Mouse (Mus musculus) large intestine, adult 2 months (tissue): ENCODE measurements around the gene Ran. TPM values are rescaled to one million over a fixed set of nuclear protein-coding genes. Genes with fewer than 3 reads are reported as not detected.
"Not testable (repeated sequence)": the region's sequence is repeated elsewhere in the genome, so short reads cannot be mapped to it uniquely, and the experiment has no call there.

Source experiments
- DNase-seq: peaks from one replicate; pipeline ENCODE4 v3.0.0-alpha.2; 2012; ENCODE audit warnings: low read depth, low spot score
- WGBS: fragments of 180-500 bp; shearing (Covaris S2); methylation state at CpG from one replicate; pipeline ENCODE4 v1.1.7; 2018; 5-methylcytosine and 5-hydroxymethylcytosine counted together
- polyA plus RNA-seq: library from polyadenylated mRNA; depleted of rRNA; stranded (reverse); fragments of >200 nt; gene quantifications from 2 replicates; pipeline ENCODE4 v1.2.3, GENCODE M21; 2012; rRNA removed

Gene Ran
- 82.9 and 97.4 TPM in 2 replicates for polyA plus RNA-seq

DNA sequence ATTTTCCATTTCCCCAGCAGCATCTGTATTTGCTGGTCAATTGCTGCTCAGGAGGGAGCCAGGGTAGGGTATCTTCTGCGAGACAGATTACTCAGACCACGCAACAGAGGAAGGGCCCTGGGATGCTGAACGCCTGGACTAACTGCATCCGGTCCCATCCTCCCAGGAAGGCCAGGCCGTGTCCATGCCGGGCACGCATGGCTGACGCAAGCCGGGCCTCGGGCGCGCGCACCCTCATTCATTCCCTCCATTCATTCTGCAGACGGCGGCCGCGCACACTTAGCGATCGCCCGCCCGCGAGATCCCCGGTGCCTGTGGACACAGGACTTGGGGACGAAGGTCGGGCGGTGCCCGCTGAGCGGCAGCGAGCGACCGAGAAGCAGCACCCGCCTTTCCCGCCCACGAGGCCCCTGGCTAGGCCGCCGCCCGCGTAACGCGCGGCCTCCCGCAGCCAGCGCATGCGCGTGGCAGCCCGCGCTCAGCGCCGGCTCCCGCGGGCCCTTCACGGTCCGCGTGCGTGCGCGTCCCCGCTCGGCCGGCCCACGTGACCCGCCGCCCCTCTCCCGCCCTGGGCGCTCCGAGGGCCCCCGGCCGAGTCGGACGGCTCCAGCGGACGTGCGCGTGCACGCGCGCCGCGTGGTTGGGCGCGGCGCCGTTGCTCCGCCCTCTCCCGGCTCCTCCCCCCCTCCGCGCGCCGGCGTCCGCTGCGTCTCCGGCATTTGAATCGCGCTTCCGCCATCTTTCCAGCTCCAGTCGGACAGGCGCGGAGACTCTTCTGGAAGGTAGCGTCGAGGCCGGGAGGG lies at the start of gene Ran:
Ran (plus strand) TSS at position 573 of the 803 bp plus-strand sequence.
- under 1% methylated on average over 100 of the region's 102 CpGs for WGBS
- peak; percentile 66 for DNase-seq

DNA sequence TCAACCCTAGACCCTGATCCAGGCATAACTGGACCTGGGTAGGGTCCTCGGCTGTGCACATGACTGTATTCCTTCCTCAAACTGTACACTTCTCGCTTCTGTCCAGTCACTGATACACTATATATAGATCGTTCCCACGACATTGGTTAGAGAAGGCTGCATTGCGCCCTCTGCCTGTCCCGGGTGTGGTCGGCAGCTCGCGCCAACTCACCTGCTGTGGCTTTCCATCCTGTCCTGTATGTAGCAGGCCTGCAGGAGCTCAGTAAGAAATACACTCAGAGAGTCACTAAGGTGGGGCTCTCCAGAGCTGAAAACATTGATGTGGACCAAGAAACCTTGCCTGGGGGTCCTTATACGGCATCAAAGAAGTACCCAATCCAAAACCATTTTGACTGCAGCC lies 49.0 kb upstream of the Ran start:
- WGBS: 58% methylated on average over 10 of the region's 10 CpGs

DNA sequence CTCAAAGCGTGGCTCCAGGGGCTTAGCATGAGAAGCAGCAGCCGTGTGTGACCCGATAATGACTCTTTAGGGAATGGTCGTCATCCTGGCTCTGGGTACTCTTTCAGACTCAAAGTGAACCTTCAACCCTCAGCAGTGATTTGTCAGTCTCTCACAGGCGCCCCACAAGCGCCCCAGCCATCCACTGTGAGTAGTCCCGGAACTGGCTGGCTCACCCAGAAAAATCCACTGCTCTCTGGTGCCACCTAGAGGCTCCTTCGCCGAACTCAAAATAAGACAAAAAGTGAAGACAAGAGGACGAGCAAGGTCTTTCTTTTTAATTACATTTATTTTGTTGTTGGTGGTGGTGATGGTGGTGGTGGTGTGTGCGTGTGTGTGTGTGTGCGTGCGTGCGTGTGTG lies 48.6 kb upstream of the Ran start:
- 17% methylated on average over 14 of the region's 14 CpGs for WGBS
- peak; percentile 36 for DNase-seq

More for the DNA sequence above, 49.0 kb upstream of the Ran start:
- DNase-seq: no peak

DNA sequence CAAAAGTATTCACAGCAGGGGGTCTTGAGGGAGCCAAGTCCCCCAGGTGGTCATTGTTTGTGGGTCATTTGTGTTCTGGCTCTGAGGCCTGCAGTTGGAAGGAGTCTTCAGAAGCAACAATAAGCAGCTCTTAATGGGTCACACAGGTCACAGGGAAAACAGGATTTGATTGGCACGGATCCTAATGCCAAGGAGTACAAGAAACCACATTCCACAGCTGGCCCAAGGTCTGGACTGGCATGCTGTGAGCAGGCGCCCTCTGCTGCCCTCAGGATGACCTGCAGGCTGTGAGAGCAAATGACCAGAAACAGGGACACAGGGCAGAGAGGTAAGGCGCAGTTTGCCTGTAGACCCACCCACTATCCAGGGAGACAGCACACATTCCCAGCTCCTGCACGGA lies 43.6 kb upstream of the Ran start:
- no peak for DNase-seq
- WGBS: 30% methylated on average over 4 of the region's 4 CpGs

DNA sequence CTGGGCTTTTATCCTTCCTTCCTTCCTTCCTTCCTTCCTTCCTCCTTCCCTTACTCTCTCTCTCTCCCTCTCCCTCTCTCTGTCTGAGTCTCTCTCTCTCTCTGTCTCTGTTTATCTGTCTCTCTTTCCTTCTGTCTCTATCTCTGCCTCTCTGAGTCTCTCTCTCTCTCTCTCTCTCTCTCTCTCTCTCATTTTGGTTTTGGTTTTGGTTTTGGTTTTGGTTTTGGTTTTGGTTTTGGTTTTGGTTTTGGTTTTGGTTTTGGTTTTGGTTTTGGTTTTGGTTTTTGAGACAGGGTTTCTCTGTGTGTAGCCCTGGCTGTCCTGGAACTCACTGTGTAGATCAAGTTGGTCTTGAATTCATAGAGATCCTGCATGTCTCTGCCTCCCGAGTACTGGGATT lies 42.4 kb upstream of the Ran start:
- not testable (repeated sequence) for DNase-seq
- 90% methylated on average over 1 of the region's 1 CpGs for WGBS

DNA sequence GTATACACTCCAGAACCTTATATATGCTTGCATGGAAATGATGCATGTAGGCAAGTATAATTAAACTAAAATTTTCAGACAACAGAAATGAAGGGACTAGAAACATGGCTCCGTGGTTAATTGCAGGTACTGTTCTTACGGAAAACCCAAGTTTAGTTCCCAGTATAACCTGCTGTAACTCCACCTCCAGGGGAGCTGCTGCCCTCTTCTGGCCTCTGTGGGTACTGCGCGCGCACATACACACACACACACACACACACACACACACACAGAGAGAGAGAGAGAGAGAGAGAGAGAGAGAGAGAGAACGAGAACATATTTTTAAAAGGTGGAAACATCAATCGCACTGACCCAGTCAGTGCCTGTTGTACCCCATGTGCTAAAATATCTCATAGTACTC lies 40.9 kb upstream of the Ran start:
- WGBS: 97% methylated on average over 7 of the region's 7 CpGs
- DNase-seq: no peak

DNA sequence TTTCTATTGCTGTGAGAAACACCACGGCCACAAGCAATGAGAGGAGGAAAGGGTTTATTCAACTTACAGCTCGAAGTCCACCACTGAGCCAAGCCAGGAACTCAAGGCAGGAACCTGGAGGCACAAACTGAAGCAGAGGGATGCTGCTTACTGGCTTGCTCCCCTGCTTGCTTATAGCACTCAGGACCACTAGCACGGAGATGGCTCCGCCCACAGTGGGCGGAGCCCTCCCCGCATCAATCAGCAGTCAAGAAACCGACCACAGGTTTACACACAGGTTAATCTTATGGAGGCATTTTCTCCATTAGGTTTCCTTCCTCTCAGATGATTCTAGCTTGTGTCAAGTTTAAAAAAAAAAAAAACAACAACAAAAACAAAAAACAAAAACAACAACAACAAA lies 39.0 kb upstream of the Ran start:
- WGBS: 67% methylated on average over 7 of the region's 7 CpGs
- no peak for DNase-seq

DNA sequence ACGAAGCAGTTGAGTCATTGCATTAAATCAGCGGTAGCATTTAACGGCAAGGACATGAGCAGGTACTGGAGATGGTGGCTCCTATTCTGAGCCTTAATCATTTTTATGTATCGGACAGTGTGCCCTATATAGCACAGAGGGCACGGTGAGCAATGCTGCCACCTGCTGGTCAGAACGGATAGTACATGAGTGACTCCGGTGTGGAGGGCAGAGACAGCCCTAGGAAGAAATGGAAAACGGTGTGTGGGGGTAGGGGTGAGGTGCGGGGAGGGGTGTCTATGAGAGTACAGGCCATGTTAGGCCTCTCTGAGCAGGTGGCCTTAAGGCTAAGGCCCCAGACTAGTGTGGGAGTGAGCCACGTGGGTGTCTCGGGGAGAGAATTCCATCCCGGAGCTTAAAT lies 38.3 kb upstream of the Ran start:
- DNase-seq: peak; percentile 19
- WGBS: 21% methylated on average over 12 of the region's 12 CpGs

DNA sequence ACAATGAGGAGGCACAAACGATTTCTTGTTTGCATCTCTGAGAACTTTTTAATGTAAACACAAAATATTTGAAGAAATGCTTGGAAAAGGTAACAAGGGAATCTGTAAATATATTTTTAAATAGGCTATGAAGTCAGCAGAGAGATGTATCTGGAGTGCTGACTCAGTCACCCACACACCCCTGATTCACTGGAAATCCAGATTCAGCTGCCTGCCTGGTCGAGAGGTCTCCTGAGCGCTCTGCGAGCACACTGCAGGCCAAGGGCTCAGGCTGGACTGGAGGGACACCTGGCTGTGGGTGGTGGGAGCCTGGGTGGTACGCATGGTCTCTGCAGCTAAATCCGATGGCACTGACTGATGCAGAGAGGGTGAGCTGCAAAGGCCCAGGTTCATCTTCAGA lies 35.3 kb upstream of the Ran start:
- 87% methylated on average over 6 of the region's 6 CpGs for WGBS

DNA sequence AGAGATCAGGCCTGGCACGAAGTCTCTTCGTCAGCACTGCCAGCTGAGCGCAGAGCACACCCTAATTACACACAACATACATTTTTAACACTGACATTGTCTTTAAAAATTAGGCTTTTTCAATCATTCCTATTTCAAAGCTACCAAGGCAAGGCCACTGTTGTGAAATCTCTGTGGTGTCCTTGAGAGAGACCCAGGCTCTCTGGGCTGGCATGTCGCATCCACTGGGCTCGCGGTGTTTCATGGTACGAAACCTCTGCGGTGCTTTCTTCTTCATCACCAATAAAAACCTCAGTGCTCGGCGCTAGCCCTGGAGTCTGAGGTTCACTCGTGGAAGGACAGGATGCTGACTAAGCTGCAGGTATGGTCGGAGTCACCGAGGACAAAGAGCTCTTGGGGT lies 33.9 kb upstream of the Ran start:
- DNase-seq: no peak
- WGBS: 88% methylated on average over 13 of the region's 13 CpGs

More for the DNA sequence above, 35.3 kb upstream of the Ran start:
- DNase-seq: no peak

DNA sequence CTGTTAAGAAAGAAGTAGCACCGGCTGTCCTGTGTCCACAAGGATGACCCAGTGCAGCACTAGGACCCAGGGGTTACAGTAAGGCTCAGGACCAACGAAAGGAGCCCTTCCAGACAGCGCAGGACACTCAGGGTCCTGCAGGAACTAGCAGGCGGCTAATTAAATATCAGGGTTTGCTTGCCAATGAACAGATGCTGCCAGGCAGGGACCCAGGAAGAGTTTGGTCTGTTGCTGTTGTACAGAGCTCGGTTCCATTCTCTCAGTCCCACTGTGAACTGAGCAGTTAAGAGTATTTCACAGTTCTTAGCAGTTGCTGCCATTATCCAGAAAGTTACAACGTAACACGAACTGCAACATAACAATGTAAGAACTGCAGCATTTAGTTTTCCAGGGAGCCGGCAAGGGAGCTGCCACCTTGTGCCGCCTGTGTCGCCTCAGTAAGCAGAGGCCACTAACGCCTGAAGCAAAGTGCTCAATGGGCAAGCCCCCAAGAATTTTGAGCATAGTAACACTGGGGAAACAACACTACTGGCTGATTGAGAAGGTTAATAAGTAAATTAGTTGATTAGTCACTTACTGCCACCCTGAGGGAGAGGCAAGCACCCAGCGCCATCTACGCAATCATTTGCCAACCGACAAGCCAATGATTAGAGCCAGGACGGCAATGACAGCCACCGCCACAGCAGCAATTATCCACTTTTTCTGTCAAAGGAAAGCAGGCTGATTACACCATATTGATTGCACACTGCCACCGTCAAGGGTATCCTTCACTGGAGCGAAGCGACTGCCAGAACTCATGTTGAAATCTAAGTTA lies 32.5 kb upstream of the Ran start:
- no peak for DNase-seq
- WGBS: 83% methylated on average over 19 of the region's 19 CpGs

DNA sequence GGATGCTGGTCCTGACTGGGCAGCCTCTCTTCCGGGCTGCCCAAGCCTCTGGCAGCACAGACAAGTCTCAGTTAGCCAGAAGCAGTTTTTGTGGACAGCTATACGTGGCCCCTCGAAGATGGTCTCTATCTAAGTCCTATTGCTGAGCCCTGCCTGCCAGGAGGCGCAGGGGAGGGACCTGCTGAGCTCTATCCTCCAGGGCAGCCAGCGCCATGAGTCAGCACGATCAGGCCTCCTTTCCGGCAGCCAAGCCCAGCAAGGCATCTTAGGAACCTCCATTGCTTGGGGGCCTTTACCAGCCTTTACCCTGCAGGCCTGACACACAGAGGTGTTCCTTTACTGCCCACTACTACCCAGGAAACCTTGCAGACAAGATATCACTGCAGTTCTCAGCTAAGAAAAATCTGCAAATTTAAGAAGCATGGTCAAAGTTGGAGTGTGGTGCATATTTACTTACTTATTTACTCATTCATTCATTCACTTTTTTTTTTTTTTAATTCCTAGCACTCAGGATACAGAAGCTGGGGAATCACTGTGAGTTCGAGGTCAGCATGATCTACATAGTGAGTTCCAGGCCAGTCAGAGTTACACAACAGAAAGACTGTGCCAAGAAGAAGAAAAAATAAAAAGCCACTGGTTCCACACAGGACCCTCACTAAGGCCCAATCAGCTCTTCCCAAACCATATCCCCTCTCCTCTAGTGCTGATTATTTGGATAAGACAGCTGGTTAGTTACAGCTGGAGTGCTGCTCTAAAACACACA lies 19.0 kb upstream of the Ran start:
- no peak for DNase-seq
- 56% methylated on average over 8 of the region's 8 CpGs for WGBS

DNA sequence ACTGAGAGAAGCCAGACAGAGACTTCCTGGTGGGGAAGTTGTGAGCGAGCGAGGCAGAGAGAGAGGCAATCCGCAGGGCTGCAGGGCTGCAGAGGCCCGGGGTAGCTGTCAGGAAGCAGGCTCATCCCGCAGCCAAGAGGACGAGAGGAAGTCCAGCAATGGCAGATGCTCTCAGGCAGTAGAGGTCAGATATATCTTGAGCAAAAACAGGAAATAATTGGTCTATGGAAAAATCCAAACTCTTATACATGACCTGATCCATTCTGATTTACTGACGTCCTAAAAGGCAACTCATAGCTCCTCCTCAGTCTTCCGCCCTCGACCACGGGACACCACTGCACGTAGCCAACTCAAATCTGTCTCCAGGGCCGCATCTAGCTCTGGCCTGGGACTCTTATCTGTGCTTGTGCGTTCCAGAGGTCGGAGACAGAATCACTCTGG lies 17.3 kb upstream of the Ran start:
- whole genome bisulfite sequencing: 48% methylated on average over 14 of the region's 14 CpGs
- no peak for DNase-seq

DNA sequence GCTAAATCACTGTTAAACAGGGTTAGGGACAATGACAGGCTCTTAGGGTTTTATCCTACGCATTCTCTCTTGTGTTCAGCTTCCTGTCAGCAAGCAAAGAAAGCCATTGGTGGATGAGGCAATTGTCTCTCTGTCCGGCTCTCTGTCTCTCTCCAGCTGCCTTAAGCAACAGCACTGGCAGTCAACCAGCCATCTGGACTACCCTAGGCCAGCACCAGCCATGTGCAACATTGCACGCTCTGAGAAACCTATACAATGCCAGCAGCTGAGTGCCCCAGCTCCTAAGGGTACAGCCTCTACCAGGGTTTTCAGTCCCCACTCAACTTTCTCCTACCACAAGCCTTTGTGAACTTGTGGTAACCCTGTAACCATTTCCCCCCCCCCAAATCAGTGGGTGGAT lies 14.5 kb upstream of the Ran start:
- no peak for DNase-seq
- 85% methylated on average over 3 of the region's 3 CpGs for WGBS

DNA sequence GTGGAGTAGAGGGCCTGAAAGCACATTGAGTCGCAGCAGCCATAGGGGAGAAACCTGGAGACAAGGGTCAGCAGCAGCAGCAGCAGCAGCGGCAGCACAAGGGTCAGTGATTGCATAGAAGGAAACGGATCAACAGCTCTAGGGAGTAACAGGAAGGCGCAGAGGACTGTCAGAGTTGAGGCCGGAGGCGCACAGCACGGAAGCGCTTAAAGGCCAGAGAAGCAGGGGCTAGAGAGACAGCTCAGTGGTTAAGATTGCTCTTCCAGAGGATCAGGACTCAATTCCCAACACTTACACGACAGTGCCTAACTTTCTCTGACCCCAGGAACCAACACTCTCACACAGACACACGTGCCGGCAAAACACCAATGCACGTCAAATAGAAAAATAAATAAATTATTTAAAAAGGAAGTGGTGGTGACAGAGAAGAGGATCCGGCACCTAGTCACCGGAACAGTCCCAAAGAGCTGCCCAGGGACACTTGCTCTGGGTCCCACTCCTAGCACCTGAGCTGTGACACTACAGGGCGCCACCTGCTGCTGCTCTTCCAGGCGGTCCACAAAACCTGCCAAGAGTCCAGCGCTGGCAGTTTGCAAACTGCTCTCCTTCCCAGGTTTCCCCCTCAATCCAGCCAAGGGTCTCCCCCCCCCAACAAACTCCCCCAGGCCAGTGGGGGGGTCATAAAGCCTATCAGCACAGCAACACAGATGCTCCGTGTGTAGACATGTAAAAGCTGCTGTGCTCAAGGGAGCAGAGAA lies 13.7 kb upstream of the Ran start:
- WGBS: 79% methylated on average over 18 of the region's 18 CpGs
- no peak for DNase-seq

DNA sequence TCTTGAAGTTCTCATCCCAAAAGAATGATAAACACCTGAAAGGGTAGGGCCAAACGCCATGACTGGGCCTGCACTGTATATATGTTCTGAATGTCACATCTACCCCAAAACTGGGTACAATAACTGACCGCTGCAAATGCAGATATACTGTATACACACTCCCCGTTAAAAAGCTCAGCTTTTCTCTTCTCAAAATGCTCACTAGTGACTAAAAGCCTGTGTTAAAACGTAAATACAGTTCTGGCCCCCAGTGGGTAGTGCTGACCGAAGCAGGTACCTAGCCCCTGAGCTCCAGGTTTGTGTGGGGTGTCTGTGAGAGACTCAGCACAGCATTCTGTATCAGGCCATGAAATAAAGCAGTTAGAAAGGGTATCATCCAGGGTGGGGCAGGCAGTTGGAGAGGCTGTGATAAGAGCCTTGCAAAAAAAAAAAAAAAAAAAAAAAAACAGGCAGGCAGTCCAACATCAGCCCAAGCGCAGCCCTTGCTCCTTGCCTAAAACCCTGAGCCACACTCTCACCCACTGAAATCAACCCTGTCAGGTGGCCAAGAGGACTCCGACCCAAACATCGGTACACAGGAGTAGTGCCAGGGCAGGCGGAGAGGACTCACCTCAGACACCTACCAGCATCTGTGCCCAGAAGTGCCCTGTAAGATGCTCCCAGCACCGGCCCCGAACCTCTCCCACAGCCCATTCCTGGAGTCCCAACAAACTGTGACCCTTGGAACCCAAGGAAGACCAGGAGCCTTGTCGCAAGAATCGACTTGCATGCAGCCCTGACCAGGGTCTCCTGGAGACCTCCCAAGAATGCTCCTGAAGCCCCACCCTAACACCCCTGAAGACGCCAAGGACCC lies 12.5 kb upstream of the Ran start:
- 40% methylated on average over 14 of the region's 14 CpGs for WGBS
- DNase-seq: no peak

DNA sequence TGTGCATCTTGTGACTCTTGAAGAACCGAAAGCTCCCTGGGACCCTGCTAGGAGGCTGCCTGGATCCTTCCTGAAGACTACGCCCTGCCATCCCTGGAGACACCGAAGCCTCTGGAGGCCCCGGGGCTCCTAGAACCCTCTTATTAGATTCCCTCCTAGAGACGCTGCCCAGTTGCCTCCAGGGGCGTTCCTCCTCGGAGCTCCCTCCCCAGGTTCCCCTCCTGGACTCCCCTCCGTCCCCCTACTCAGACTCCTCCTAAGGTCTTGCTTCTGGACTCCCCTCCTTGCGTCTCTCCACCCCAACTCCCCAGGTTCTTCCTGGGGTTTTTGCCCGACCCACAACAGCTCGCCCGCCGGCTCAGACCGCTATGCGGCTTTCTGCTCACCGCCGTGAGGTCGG lies 11.9 kb upstream of the Ran start:
- DNase-seq: no peak
- WGBS: 1% methylated on average over 18 of the region's 18 CpGs

DNA sequence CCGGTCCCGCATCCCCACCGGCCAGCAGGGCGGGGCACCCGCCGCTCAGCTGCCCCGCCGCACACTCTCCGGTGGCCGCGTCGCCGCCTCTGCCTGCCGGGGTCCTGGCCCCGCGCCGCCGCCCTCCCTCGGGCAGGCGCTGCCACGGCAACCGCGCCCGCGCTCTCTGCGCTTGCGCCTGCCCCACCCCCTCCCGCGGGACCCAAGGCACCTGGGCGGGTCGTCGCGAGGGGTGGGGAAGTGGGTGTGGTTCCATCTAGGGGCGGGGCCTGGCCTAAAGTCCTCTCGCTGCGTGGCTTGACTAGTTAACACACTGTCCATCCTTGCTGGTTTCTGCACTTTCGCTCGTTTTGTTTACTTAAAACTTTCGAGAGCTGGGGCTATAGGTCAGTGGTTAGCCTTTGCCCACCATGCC lies 11.4 kb upstream of the Ran start, which contains the start of gene Stx2:
Stx2 (minus strand) TSS at position 163 of the 415 bp plus-strand sequence.
- under 1% methylated on average over 39 of the region's 39 CpGs for WGBS
- DNase-seq: peak; percentile 40
